Mouse (Mus musculus) heart, adult 2 months (tissue): Measurements from ENCODE around the gene Mcee.

Experiments used
- CTCF ChIP-seq: fragments of 200-600 bp; IDR thresholded peaks from 2 replicates; pipeline ENCODE4 v1.8.1; 2022; ENCODE audit warnings: antibody characterized with exemption, mild to moderate bottlenecking, moderate library complexity
- EP300 ChIP-seq: fragments of 200-500 bp; IDR thresholded peaks from 2 replicates; pipeline ENCODE4 v1.6.1; 2011; ENCODE audit warnings: low read depth, low read length, control low read depth; ENCODE audit not compliant: insufficient read depth
- POLR2A ChIP-seq: fragments of 200-500 bp; IDR thresholded peaks from 2 replicates; pipeline ENCODE4 v1.6.1; 2011; ENCODE audit warnings: mild to moderate bottlenecking, low read depth, low read length, control low read depth; ENCODE audit not compliant: insufficient read depth

GRCm38 (mm10) chr7:64360586-64360945 is 31.8 kb upstream of the Mcee start:
- TF ChIP-seq POLR2A (no peak), CTCF (no peak), EP300 (no peak)
